Mouse (Mus musculus): ENCODE data around the gene Rnf152.

Rnf152 gene

GRCm38 (mm10) chr1:105311899-105312600, 44.5 kb downstream of the Rnf152 start:
- DNase-seq (ENCODE audit: low spot score): no peak

- no peak for DNase-seq (ENCODE audit: low spot score)
Measured at GRCm38 (mm10) chr1:105302164-105302563, 54.3 kb downstream of the Rnf152 start.

GRCm38 (mm10) chr1:105301764-105302163, 54.7 kb downstream of the Rnf152 start:
- DNase-seq (ENCODE audit: low spot score): no peak

- DNase-seq (ENCODE audit: low spot score): no peak
Measured at GRCm38 (mm10) chr1:105291859-105292258, 64.7 kb downstream of the Rnf152 start.

GRCm38 (mm10) chr1:105287536-105287935, 69.0 kb downstream of the Rnf152 start:
- no peak for DNase-seq (ENCODE audit: low spot score)

GRCm38 (mm10) chr1:105286906-105287305, 69.6 kb downstream of the Rnf152 start:
- DNase-seq (ENCODE audit: low spot score): no peak

GRCm38 (mm10) chr1:105285001-105285400, 71.5 kb downstream of the Rnf152 start:
- no peak for DNase-seq (ENCODE audit: low spot score)

GRCm38 (mm10) chr1:105284116-105284515, 72.4 kb downstream of the Rnf152 start:
- no peak for DNase-seq (ENCODE audit: low spot score)

GRCm38 (mm10) chr1:105281277-105281676, 75.2 kb downstream of the Rnf152 start:
- no peak for DNase-seq (ENCODE audit: low spot score)

GRCm38 (mm10) chr1:105280160-105280559, 76.3 kb downstream of the Rnf152 start:
- no peak for DNase-seq (ENCODE audit: low spot score)

GRCm38 (mm10) chr1:105274500-105275194, 81.9 kb downstream of the Rnf152 start:
- no peak for DNase-seq (ENCODE audit: low spot score)

- no peak for DNase-seq (ENCODE audit: low spot score)
Measured at GRCm38 (mm10) chr1:105271104-105271503, 85.4 kb downstream of the Rnf152 start.

GRCm38 (mm10) chr1:105263283-105264033, 93.1 kb downstream of the Rnf152 start:
- DNase-seq (ENCODE audit: low spot score): no peak

- DNase-seq (ENCODE audit: low spot score): no peak
Measured at GRCm38 (mm10) chr1:105260200-105260599, 96.3 kb downstream of the Rnf152 start.

- DNase-seq (ENCODE audit: low spot score): no peak
Measured at GRCm38 (mm10) chr1:105257199-105257598, 99.3 kb downstream of the Rnf152 start.

GRCm38 (mm10) chr1:105249190-105249589, 107.3 kb downstream of the Rnf152 start:
- no peak for DNase-seq (ENCODE audit: low spot score)

- DNase-seq (ENCODE audit: low spot score): no peak
Measured at GRCm38 (mm10) chr1:105246651-105247050, 109.9 kb downstream of the Rnf152 start.

- no peak for DNase-seq (ENCODE audit: low spot score)
Measured at GRCm38 (mm10) chr1:105246075-105246574, 110.4 kb downstream of the Rnf152 start.

GRCm38 (mm10) chr1:105243359-105244142, 113.0 kb downstream of the Rnf152 start:
- DNase-seq (ENCODE audit: low spot score): no peak

GRCm38 (mm10) chr1:105240185-105240584, 116.3 kb downstream of the Rnf152 start:
- no peak for DNase-seq (ENCODE audit: low spot score)
